Mouse (Mus musculus) cerebellum, adult 8-10 months (tissue): ENCODE measurements around the gene Hspa12a.

ENCODE experiments used
- DNase-seq: peaks from one replicate; pipeline ENCODE4 v3.0.0; 2022

The Hspa12a gene

DNA sequence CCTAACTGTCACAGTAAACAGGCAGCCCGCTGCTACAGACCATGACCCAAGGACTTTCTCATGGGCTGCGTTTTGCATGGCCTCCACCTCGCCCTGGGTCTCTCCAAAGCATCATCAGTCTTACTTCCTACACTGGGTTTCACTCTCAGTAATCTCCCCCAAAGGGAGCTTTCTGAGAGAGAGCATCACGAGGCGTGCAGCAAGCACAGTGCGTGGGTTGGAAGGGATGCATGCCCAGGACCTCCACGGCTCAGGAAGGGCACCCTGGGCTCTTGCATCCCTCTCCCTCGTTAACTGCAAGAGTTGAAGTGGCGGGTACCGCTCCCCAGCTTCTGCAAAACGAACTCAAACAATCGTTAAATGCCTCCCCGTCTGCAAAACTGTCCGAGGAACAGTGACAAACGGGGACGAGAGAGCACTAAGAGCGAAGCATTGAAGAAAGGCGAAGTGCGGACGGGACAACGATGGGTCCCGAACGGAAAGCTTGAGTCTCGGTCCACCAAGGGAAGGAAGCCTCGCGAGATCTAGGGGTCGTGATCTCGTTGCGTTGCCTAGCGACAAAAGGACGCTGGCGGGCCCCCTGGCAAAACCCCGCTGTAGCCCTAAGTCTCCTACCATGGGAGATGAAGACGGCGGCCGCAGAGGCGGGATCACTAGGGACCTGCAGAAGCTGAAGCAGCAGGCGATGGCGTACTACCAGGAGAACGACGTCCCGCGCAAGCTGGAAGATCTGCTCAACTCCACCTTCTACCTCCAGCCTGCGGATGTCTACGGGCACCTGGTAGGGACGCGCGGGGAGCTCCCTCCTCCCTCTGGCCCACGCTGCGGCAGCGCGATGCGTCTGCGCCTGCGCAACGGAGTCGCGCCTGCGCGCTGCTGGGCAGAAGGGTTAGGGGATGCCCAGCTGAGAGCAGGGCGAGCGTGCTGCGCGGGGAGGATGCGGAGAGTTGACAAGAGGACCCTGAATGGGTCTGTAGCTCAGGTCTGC, at the start of gene Hspa12a, which contains the start of gene Eno4:
TSS of gene Hspa12a (minus strand) at position 814 of the 988 bp plus-strand sequence.
TSS of gene Eno4 (plus strand) at position 585 of the 988 bp plus-strand sequence.
- DNase-seq: peak; percentile 98

GRCm38 (mm10) chr19:58981571-58981970, 38.1 kb upstream of the Hspa12a start:
- DNase-seq: no peak

GRCm38 (mm10) chr19:58980056-58980440, 36.6 kb upstream of the Hspa12a start:
- DNase-seq: no peak

GRCm38 (mm10) chr19:58979436-58980055, 36.1 kb upstream of the Hspa12a start:
- DNase-seq: peak; percentile 22

DNA sequence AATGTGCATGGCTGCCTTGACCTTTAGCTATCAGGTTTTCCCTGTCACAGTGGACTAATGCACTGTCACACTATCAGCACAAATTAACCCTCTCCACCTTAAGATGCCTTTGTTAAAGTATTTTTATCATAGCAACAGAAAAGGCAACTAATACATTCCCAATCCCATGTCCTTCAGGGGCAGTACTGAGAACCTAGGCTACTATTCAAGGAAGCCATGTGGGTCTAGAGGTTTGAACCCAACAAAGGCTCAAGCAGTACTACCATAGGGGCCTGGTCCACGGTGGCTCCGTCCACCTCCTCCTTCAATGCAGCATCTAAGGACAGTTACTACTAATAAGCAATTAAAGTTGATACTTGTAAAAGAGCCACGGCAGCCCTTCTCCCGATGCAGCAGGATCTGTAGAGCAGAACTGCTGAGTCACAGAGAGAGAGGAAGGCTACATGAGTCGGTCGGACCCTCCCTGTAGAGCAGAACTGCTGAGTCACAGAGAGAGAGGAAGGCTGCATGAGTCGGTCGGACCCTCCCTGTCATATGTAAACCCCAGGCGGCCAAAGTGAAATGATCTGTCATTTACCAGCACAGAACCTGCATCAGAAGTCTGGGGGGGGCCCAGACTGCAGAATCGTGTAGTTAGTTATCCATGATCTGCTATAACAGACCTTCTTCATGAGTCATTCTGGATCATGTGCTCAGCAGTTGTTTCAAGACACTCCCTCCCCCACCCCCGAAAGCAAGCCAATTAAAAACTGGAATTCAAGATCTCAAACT, 35.1 kb upstream of the Hspa12a start:
- DNase-seq: no peak

GRCm38 (mm10) chr19:58975216-58975863, 31.9 kb upstream of the Hspa12a start:
- DNase-seq: no peak

DNA sequence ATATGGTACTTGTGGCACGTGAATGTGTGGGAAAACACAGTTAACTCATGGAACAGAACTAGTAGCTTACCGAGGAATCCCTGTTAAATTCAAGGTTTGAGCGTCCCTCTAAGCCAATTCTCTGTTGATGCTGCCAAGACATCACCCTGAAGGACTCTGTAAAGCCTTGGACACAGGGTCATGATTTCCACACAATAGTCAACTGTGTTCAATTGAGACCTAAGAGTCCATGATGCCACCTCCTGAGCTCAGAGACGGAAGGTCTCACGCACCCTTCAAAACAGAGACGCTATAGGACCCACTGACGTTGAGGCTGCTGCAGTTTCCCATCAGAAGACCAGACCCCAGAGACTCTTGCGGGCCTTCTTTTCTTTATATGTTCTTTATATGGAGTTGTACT, 30.7 kb upstream of the Hspa12a start:
- DNase-seq: no peak

- no peak for DNase-seq
Measured at GRCm38 (mm10) chr19:58970826-58971225, 27.4 kb upstream of the Hspa12a start.

DNA sequence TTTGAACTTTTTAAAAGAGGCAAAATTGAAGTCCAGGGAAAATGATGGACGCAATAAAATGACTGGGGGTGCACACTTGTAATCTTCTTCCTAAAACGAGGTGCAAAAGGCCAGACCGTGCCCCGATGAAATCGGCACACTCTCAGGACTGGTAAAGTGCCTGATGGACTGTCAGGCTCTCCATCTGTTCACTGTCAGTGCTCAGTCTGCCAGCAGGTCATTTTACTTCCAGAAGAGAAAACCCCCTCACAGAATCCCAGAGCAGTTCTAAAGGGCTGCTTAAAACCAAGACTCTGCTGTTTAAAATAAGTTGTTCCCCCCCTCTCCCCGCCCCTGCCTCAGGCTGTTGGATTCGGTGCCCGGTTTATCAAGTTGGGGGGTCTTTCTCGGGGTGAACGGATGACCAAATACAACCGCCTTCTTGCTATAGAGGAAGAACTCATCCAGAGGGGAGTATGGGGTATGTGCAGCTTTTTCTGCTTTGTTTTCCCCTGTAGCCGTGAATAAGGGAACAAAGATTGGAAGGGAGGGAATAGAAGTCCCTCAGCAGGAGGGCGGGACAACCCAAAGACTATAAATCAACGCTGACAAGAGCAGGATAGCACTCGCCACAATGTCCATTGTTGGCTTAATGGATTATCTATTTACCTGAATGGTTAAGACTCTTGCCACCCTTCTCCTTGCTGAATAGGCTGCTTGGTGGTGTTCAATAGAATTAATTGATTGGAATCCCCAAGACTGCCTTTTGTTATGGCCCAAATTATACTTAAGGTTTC, 25.5 kb upstream of the Hspa12a start:
- peak; percentile 23 for DNase-seq

GRCm38 (mm10) chr19:58963011-58963410, 19.6 kb upstream of the Hspa12a start:
- DNase-seq: no peak

DNA sequence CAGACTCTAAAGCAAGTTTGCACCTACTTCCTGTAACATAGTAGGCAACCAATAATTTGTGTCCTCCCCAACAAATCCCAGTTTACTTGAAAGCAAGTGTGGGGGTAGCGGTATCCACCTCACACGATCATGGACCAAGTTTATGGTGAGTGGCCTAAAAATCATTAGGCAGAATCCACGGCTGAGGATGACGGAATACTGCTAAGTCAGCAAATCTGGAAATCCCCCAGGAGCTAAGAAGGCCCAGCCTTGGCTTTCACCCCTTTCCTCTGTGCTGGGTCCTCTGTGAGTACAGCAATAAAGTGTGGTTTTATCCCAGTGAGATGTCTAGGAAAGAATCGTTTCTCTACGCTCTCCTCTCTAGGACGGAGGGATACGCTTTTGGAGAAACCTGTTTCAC, 11.3 kb upstream of the Hspa12a start:
- no peak for DNase-seq

GRCm38 (mm10) chr19:58952236-58952635, 8.8 kb upstream of the Hspa12a start:
- DNase-seq: no peak

DNA sequence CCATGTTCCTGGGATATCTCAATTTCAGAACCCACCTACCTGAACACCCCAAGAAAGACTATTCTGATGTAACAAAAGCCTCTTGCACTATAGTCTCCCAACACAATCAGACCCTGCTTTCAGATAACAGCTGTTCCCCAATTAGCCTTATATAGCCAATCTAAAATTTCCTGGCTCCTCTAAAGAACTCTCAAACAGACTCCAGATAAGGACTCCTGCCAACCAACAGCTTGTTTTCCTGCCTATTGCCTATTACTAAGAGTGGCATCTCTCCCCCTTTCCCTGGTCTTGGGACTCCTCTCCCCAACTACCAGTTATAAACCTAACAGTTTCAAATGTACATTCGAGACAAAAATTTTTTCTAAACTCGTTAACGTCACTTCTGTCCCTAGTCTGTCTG, 8.1 kb upstream of the Hspa12a start:
- DNase-seq: no peak

GRCm38 (mm10) chr19:58945959-58946358, 2.5 kb upstream of the Hspa12a start:
- no peak for DNase-seq

- no peak for DNase-seq
Measured at GRCm38 (mm10) chr19:58933062-58933461, 10.4 kb downstream of the Hspa12a start.

- DNase-seq: no peak
Measured at GRCm38 (mm10) chr19:58931081-58931800, 12.2 kb downstream of the Hspa12a start.

DNA sequence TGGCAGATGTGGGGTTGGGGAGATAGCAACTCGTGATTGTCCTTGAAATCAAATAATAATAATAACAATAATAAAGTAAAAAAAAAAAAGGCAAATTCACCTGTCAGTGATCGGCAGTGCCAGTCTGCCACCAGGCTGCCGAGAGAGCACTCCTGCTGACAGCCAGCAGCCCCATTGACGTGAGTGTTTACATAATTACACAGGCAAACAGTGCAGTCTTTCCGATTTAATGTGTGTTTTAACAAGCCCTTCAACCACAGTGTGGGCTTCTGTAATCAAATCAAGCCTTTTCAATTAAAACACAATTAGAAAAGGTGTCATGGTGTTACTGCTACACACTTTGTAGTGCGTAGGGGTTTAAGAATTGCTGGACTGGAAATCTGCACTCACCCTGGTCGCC, 24.3 kb downstream of the Hspa12a start:
- no peak for DNase-seq

GRCm38 (mm10) chr19:58918597-58918996, 24.9 kb downstream of the Hspa12a start:
- no peak for DNase-seq

- no peak for DNase-seq
Measured at GRCm38 (mm10) chr19:58913301-58913700, 30.2 kb downstream of the Hspa12a start.

DNA sequence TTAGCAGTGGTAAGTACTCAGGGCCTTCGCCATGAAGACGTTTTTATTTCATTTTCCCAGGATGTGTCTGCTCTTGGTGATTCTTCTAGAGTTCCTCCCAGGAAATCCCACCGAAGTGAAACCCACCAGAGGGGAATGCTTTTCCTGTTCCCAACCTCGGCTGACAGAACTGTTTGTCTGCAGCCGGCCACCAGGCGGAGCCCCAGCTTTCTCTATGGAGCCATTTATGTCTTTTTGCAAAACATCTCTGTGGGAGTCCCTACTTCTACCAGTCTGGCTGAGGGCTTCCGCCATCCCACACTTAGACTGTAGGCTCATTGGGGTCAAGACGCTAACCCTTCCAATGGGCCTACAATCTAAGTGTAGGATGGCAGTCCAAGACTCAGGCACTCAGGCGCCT, 32.1 kb downstream of the Hspa12a start:
- DNase-seq: peak; percentile 37

- no peak for DNase-seq
Measured at GRCm38 (mm10) chr19:58910941-58911368, 32.5 kb downstream of the Hspa12a start.
